Mouse (Mus musculus): ENCODE results near the gene Clmn. TPM values are rescaled to one million over a fixed set of nuclear protein-coding genes. Genes with fewer than 3 reads are reported as not detected.

Clmn gene
- polyA plus RNA-seq, 1 experiment from 2014 or later: 2.5 TPM

- peaks cover 8% of the 10 kb centered on the region for H3K4me1 ChIP-seq (ENCODE audit: control insufficient read depth, insufficient read depth, low read length)
- H3K36me3 ChIP-seq (ENCODE audit: control insufficient read depth, insufficient read depth, low read length): no peaks in the 10 kb centered on the region; the same call in 1 of the 2 replicates
- no peaks in the 10 kb centered on the region for H3K27me3 ChIP-seq (ENCODE audit: control insufficient read depth, insufficient read depth, low read length)
- H3K9ac ChIP-seq (ENCODE audit: low read length): no peak overlapping the region
- H3K9me3 ChIP-seq (ENCODE audit: control insufficient read depth, low read length): no peaks in the 10 kb centered on the region
- no peak overlapping the region for H3K27ac ChIP-seq (ENCODE audit: low read depth, low read length)
- DNase-seq (ENCODE audit: low spot score, missing footprints) (no peak), ATAC-seq (ENCODE audit: low FRiP score) (no peak)
- H3K4me2 ChIP-seq: no peak overlapping the region
- no peak overlapping the region for H3K4me3 ChIP-seq (ENCODE audit: low read depth, low read length)
- WGBS: 88% methylated on average over 5 of the region's 5 CpGs
Observed at GRCm38 (mm10) chr12:104820061-104820460, 44.8 kb downstream of the Clmn start.

GRCm38 (mm10) chr12:104819050-104819449 is 45.8 kb downstream of the Clmn start:
- Histone ChIP-seq H3K4me2 (no peak overlapping the region), H3K36me3 (ENCODE audit: control insufficient read depth, insufficient read depth, low read length) (no peaks in the 10 kb centered on the region; the same call in 1 of the 2 replicates), H3K9me3 (ENCODE audit: control insufficient read depth, low read length) (no peaks in the 10 kb centered on the region), H3K4me1 (ENCODE audit: control insufficient read depth, insufficient read depth, low read length) (peaks cover 8% of the 10 kb centered on the region), H3K27ac (ENCODE audit: low read depth, low read length) (no peak overlapping the region), H3K4me3 (ENCODE audit: low read depth, low read length) (no peak overlapping the region), H3K27me3 (ENCODE audit: control insufficient read depth, insufficient read depth, low read length) (no peaks in the 10 kb centered on the region), H3K9ac (ENCODE audit: low read length) (no peak overlapping the region)
- 52% methylated on average over 8 of the region's 8 CpGs for WGBS
- DNase-seq (ENCODE audit: low spot score, missing footprints) (no peak), ATAC-seq (ENCODE audit: low FRiP score) (no peak)

- no peak overlapping the region for H3K9ac ChIP-seq (ENCODE audit: low read length)
- H3K4me3 ChIP-seq (ENCODE audit: low read depth, low read length): no peak overlapping the region
- no peaks in the 10 kb centered on the region; the same call in 1 of the 2 replicates for H3K36me3 ChIP-seq (ENCODE audit: control insufficient read depth, insufficient read depth, low read length)
- no peak overlapping the region for H3K27ac ChIP-seq (ENCODE audit: low read depth, low read length)
- H3K4me2 ChIP-seq: no peak overlapping the region
- 73% methylated on average over 7 of the region's 7 CpGs for WGBS
- H3K4me1 ChIP-seq (ENCODE audit: control insufficient read depth, insufficient read depth, low read length): peaks cover 8% of the 10 kb centered on the region
- no peak for ATAC-seq (ENCODE audit: low FRiP score)
- H3K27me3 ChIP-seq (ENCODE audit: control insufficient read depth, insufficient read depth, low read length): no peaks in the 10 kb centered on the region
- DNase-seq (ENCODE audit: low spot score, missing footprints): no peak
- H3K9me3 ChIP-seq (ENCODE audit: control insufficient read depth, low read length): no peaks in the 10 kb centered on the region
Observed at GRCm38 (mm10) chr12:104818057-104818456, 46.8 kb downstream of the Clmn start.

GRCm38 (mm10) chr12:104817172-104817866 is 47.6 kb downstream of the Clmn start:
- Histone ChIP-seq H3K27ac (ENCODE audit: low read depth, low read length) (no peak overlapping the region), H3K4me1 (ENCODE audit: control insufficient read depth, insufficient read depth, low read length) (peaks cover 8% of the 10 kb centered on the region), H3K4me3 (ENCODE audit: low read depth, low read length) (no peak overlapping the region), H3K4me2 (no peak overlapping the region), H3K9ac (ENCODE audit: low read length) (no peak overlapping the region), H3K36me3 (ENCODE audit: control insufficient read depth, insufficient read depth, low read length) (no peaks in the 10 kb centered on the region; the same call in 1 of the 2 replicates), H3K9me3 (ENCODE audit: control insufficient read depth, low read length) (no peaks in the 10 kb centered on the region), H3K27me3 (ENCODE audit: control insufficient read depth, insufficient read depth, low read length) (no peaks in the 10 kb centered on the region)
- no peak for DNase-seq (ENCODE audit: low spot score, missing footprints)
- 21% methylated on average over 12 of the region's 12 CpGs for WGBS
- ATAC-seq (ENCODE audit: low FRiP score): no peak

GRCm38 (mm10) chr12:104814291-104814690 is 50.6 kb downstream of the Clmn start:
- ATAC-seq (ENCODE audit: low FRiP score) (no peak), DNase-seq (ENCODE audit: low spot score, missing footprints) (no peak)
- Histone ChIP-seq H3K27me3 (ENCODE audit: control insufficient read depth, insufficient read depth, low read length) (no peaks in the 10 kb centered on the region), H3K9ac (ENCODE audit: low read length) (no peak overlapping the region), H3K27ac (ENCODE audit: low read depth, low read length) (no peak overlapping the region), H3K4me1 (ENCODE audit: control insufficient read depth, insufficient read depth, low read length) (peaks cover 6% of the 10 kb centered on the region), H3K4me3 (ENCODE audit: low read depth, low read length) (no peak overlapping the region), H3K4me2 (no peak overlapping the region), H3K9me3 (ENCODE audit: control insufficient read depth, low read length) (no peaks in the 10 kb centered on the region), H3K36me3 (ENCODE audit: control insufficient read depth, insufficient read depth, low read length) (no peaks in the 10 kb centered on the region; the same call in 1 of the 2 replicates)
- WGBS: 81% methylated on average over 7 of the region's 7 CpGs

GRCm38 (mm10) chr12:104813762-104814161 is 51.1 kb downstream of the Clmn start:
- WGBS: 94% methylated on average over 13 of the region's 13 CpGs
- H3K27ac ChIP-seq (ENCODE audit: low read depth, low read length): no peak overlapping the region

GRCm38 (mm10) chr12:104812711-104813110 is 52.2 kb downstream of the Clmn start:
- no peak for DNase-seq (ENCODE audit: low spot score, missing footprints)
- Histone ChIP-seq H3K4me2 (no peak overlapping the region), H3K9ac (ENCODE audit: low read length) (no peak overlapping the region), H3K4me1 (ENCODE audit: control insufficient read depth, insufficient read depth, low read length) (peaks cover 4% of the 10 kb centered on the region), H3K9me3 (ENCODE audit: control insufficient read depth, low read length) (no peaks in the 10 kb centered on the region), H3K4me3 (ENCODE audit: low read depth, low read length) (no peak overlapping the region), H3K27ac (ENCODE audit: low read depth, low read length) (no peak overlapping the region), H3K27me3 (ENCODE audit: control insufficient read depth, insufficient read depth, low read length) (no peaks in the 10 kb centered on the region), H3K36me3 (ENCODE audit: control insufficient read depth, insufficient read depth, low read length) (no peaks in the 10 kb centered on the region; the same call in 1 of the 2 replicates)
- ATAC-seq (ENCODE audit: low FRiP score): no peak
- 71% methylated on average over 4 of the region's 4 CpGs for WGBS

More at GRCm38 (mm10) chr12:104813762-104814161, 51.1 kb downstream of the Clmn start:
- peaks cover 6% of the 10 kb centered on the region for H3K4me1 ChIP-seq (ENCODE audit: control insufficient read depth, insufficient read depth, low read length)
- no peak for DNase-seq (ENCODE audit: low spot score, missing footprints)
- no peak overlapping the region for H3K9ac ChIP-seq (ENCODE audit: low read length)
- H3K9me3 ChIP-seq (ENCODE audit: control insufficient read depth, low read length): no peaks in the 10 kb centered on the region
- H3K4me3 ChIP-seq (ENCODE audit: low read depth, low read length): no peak overlapping the region
- no peaks in the 10 kb centered on the region for H3K27me3 ChIP-seq (ENCODE audit: control insufficient read depth, insufficient read depth, low read length)
- H3K36me3 ChIP-seq (ENCODE audit: control insufficient read depth, insufficient read depth, low read length): no peaks in the 10 kb centered on the region; the same call in 1 of the 2 replicates
- ATAC-seq (ENCODE audit: low FRiP score): no peak
- H3K4me2 ChIP-seq: no peak overlapping the region

GRCm38 (mm10) chr12:104810923-104811443 is 53.9 kb downstream of the Clmn start:
- ATAC-seq (ENCODE audit: low FRiP score): no peak
- H3K9ac ChIP-seq (ENCODE audit: low read length): no peak overlapping the region
- H3K4me2 ChIP-seq: no peak overlapping the region
- H3K4me1 ChIP-seq (ENCODE audit: control insufficient read depth, insufficient read depth, low read length): no peaks in the 10 kb centered on the region
- 90% methylated on average over 7 of the region's 7 CpGs for WGBS
- no peak overlapping the region for H3K4me3 ChIP-seq (ENCODE audit: low read depth, low read length)
- no peak for DNase-seq (ENCODE audit: low spot score, missing footprints)
- H3K36me3 ChIP-seq (ENCODE audit: control insufficient read depth, insufficient read depth, low read length): no peaks in the 10 kb centered on the region; the same call in 1 of the 2 replicates
- no peak overlapping the region for H3K27ac ChIP-seq (ENCODE audit: low read depth, low read length)
- no peaks in the 10 kb centered on the region for H3K27me3 ChIP-seq (ENCODE audit: control insufficient read depth, insufficient read depth, low read length)
- H3K9me3 ChIP-seq (ENCODE audit: control insufficient read depth, low read length): no peaks in the 10 kb centered on the region

- no peak overlapping the region for H3K9ac ChIP-seq (ENCODE audit: low read length)
- no peaks in the 10 kb centered on the region for H3K4me1 ChIP-seq (ENCODE audit: control insufficient read depth, insufficient read depth, low read length)
- H3K4me2 ChIP-seq: no peak overlapping the region
- H3K9me3 ChIP-seq (ENCODE audit: control insufficient read depth, low read length): no peaks in the 10 kb centered on the region
- no peaks in the 10 kb centered on the region for H3K36me3 ChIP-seq (ENCODE audit: control insufficient read depth, insufficient read depth, low read length)
- H3K27me3 ChIP-seq (ENCODE audit: control insufficient read depth, insufficient read depth, low read length): no peaks in the 10 kb centered on the region
- DNase-seq (ENCODE audit: low spot score, missing footprints) (no peak), ATAC-seq (ENCODE audit: low FRiP score) (no peak)
- WGBS: 91% methylated on average over 17 of the region's 17 CpGs
- H3K27ac ChIP-seq (ENCODE audit: low read depth, low read length): no peak overlapping the region
- H3K4me3 ChIP-seq (ENCODE audit: low read depth, low read length): no peak overlapping the region
Observed at GRCm38 (mm10) chr12:104808421-104809067, 56.3 kb downstream of the Clmn start.
